Mouse (Mus musculus): ENCODE measurements around the gene Hmga1b. TPM values are rescaled to one million over a fixed set of nuclear protein-coding genes. Genes with fewer than 3 reads are reported as not detected.

Gene Hmga1b
- 22.0 TPM for total RNA-seq (2023)

DNA sequence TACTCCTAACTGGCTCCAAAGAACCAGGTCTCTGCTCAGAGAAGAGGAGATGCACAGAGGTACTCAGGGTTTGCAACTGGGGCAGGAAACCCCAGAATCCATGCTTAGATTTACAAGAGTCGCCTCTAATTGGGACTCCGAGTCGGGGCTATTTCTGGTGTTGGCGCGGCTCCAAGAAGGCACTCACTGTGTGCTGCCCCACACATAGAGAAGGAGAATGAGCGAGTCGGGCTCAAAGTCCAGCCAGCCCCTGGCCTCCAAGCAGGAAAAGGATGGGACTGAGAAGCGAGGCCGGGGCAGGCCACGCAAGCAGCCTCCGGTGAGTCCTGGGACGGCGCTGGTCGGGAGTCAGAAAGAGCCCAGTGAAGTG is at the start of gene Hmga1b:
Hmga1b (plus strand) TSS at position 123 of the 370 bp plus-strand sequence.

GRCm38 (mm10) chr11:120713580-120714518 is 48.7 kb upstream of the Hmga1b start, which contains the start of the genes Cenpx and Lrrc45:
Cenpx (minus strand) TSS chr11:120713738.
Lrrc45 (plus strand) TSS chr11:120713925.

DNA sequence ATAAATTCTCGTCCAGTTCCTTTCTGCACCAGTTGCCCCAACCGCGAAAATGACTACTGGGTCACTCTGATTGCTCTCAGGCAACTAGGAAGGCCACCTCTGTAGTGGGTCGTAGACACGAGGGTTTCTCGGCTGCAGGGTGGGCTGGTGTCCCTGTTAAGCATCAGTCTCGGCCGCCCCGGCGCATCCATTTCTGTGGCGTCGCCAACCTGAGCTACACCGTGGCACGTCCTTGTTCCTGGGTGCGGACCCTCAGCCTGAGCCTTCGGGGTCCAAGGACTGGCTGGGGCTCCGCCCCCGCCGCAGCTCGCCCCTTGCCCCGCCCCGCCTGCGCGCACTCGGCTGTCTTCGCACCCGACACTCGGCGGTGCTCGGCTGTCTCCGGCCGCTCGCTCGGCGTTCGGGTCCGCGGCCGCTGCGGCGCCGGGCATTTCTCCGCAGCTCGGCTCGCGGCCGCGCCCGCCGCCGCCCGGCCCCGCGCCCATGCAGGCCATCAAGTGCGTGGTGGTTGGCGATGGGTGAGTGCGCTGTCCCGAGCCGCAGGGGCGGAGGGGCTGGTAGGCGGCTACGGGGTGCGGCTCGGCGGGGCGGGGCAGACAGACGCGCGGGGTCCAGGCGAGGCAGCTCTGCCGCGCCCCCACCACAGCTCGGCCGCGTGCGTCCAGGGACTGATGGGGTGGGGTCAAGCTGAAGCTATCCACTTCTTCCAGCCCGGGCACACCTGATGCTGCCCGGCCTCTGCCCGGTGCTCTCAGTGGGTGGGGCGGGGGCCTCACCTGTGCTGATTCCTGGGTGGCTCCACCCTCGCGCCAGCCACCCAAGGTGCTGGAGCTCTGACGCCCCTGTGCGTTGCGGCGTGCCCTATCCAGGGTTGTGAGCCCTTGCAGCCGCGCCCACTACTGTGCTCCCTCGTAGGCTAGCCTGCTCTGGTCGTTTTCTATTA is 41.2 kb upstream of the Hmga1b start, which contains the start of gene Rac3:
Rac3 (plus strand) TSS at position 347 of the 943 bp plus-strand sequence.

DNA sequence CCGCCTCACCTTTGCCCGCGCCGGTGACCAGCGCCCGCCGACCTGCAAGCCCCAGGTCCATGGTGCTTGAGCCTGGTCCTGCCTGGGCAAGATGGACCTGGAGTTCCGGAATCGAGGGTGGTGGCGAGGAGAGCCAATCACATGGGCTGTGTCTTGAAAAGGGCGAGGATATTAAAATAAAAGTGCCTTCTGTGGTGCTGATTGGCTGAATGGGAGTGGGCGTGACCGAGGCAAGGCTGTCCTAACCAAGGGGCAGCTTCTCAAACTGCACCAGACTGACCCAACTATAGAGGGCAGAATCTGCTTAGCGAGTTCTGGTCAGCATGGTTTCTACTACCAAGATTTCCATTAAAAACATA is 35.4 kb upstream of the Hmga1b start, which contains the start of gene Dcxr:
Dcxr (minus strand) TSS at position 113 of the 359 bp plus-strand sequence.

DNA sequence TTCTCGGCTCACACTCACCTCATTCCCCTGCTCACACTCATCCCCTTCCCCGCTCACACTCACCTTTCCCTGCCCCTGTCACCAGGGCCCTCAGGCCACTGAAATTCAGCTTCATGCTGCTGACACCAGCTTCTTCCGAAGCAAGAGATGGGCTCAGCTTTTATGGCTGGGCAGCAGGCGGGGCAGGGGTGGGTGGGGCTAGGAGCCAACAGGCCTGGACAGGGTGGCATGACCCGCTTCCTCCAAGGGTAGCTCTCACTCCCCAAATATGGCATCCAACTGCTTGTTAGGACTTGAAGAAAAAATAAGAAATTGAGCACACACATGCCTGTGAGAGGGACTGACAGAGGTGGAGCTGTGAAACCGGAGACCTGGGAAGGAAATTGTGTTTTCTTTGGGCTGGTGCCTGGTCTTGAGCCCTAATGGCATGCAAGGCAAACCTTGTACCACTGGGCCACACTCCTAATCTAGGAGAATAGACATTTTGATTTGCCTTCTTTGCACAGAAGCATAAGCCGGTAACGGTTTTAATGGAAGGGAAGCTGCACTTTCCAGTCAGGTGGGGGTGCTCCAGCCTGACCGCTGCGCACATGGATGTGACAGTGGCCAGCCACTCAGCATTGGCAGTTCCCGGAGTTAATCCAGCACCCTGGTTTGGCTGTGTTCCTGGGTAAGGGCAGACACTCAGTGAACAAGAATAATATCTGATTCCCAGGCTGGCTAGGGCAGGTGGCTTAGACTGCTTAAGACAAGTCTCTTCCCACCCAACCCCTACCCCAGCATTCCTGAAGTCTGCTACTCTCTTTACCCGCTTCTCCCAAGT is 30.5 kb upstream of the Hmga1b start, which contains the start of gene Cbr2:
Cbr2 (minus strand) TSS at position 257 of the 823 bp plus-strand sequence.

DNA sequence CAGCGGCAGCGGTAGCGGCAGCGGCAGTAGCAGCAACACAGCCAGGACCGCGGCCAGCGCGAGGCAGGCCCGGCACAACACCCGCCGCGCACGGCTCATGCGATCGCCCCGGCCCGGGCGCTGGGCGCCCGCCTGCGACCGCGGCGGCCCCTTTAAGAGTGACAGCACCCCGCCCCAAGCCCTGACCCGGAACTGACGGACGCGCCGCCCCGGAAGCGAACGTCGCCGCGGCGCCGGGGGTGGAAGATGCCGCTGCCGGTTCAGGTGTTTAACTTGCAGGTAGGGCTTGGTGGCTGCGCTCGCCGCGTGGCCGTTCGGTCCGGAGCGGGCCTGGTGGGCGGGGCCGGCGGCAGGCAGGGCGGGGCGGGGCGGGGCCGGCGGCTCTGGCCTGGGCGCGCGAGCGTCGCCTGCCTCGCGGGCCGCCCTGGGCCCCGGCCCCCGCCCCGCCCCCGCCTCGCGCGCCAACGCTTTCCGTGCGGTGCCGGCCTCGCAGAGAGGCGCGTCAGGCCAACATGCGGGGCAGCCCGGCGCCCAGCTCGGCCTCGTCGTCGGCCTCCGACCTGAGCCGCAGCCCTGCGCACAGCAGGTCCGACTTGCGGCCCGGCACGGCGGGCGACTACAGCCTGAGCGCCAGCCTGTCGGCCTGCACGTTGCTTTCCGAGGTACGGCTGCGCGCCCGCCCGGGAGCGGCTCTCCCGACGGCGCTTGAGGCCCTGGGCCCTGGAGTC is 21.6 kb downstream of the Hmga1b start, which contains the start of the genes Rfng and Gps1:
Rfng (minus strand) TSS at position 144 of the 728 bp plus-strand sequence.
Gps1 (plus strand) TSS at position 209 of the 728 bp plus-strand sequence.

DNA sequence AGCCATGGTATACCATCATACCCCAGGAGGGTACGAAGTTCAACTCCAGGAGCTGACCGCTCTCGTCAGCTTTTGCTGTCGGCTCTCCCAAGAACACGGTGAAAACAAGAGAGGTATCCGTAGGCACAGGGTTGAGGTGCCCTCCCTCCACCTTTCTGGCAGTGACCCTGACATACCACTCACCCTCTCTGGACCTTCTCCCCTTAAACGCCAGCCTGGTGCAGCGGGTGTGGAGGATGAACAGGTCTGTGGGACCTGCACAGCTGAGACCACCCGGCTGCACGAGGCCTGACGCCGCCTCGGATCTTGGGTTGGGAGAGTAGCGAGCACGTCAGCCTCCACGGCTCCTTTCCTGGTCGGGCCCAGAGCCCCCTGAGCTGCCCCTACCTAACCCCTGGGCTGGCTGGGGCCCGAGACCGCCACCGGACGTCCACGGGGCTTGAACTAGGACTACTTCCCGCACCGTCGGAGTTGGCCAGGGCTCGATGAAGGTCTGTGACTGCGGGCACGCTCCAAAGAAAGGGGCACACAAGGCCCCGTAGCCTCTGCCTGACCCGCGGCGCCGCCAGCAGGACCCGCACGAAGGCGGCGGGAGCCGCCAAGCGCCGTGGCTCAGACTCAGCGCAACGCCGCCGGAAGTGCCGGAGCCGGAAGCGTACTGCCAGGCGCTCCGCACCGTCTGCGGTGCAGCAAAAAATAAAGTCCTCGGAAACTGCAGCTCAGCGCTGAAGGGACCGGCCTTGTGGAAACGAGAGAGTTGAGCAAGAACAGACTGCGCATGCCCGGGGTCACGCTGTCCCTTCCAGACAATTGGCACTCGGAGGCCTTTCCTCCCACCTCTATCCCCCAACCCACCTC is 33.4 kb downstream of the Hmga1b start, which contains the start of gene Dus1l:
Dus1l (minus strand) TSS at position 648 of the 858 bp plus-strand sequence.

Other genes starting within 250 kb of the Hmga1b start
- gene Gcgr, start 232.1 kb upstream of the Hmga1b start, total RNA-seq (2023) = not detected
- gene Mcrip1, start 213.1 kb upstream of the Hmga1b start, total RNA-seq (2023) = 37.9 TPM
- gene Ppp1r27, start 211.7 kb upstream of the Hmga1b start, total RNA-seq (2023) = not detected
- gene P4hb, start 189.5 kb upstream of the Hmga1b start, total RNA-seq (2023) = 114 TPM
- gene Arhgdia, start 181.2 kb upstream of the Hmga1b start, total RNA-seq (2023) = 372 TPM
- 104 TPM for gene Alyref, start 164.4 kb upstream of the Hmga1b start, total RNA-seq (2023)
- gene Anapc11, start 164.4 kb upstream of the Hmga1b start, total RNA-seq (2023) = 57.5 TPM
- gene Npb, start 154.3 kb upstream of the Hmga1b start, total RNA-seq (2023) = 6.0 TPM
- 152 TPM for gene Pcyt2, start 144.9 kb upstream of the Hmga1b start, total RNA-seq (2023)
- gene Sirt7, start 137.6 kb upstream of the Hmga1b start, total RNA-seq (2023) = 96.6 TPM
- 53.1 TPM for gene Mafg, start 129.2 kb upstream of the Hmga1b start, total RNA-seq (2023)
- 2.8 TPM for gene Pycr1, start 119.0 kb upstream of the Hmga1b start, total RNA-seq (2023)
- not detected for gene Myadml2, start 114.6 kb upstream of the Hmga1b start, total RNA-seq (2023)
- gene Notum, start 101.6 kb upstream of the Hmga1b start, total RNA-seq (2023) = not detected
- gene Aspscr1, start 89.8 kb upstream of the Hmga1b start, total RNA-seq (2023) = 106 TPM
- gene Cenpx, start 49.1 kb upstream of the Hmga1b start, total RNA-seq (2023) = 18.0 TPM
- 31.1 TPM for gene Lrrc45, start 48.9 kb upstream of the Hmga1b start, total RNA-seq (2023)
- gene Rac3, start 41.3 kb upstream of the Hmga1b start, total RNA-seq (2023) = 1.1 TPM
- 3.0 TPM for gene Dcxr, start 35.5 kb upstream of the Hmga1b start, total RNA-seq (2023)
- gene Cbr2, start 30.7 kb upstream of the Hmga1b start, total RNA-seq (2023) = not detected
- gene Rfng, start 21.4 kb downstream of the Hmga1b start, total RNA-seq (2023) = 12.3 TPM
- 56.1 TPM for gene Gps1, start 21.5 kb downstream of the Hmga1b start, total RNA-seq (2023)
- gene Dus1l, start 33.6 kb downstream of the Hmga1b start, total RNA-seq (2023) = 51.9 TPM
- gene Fasn, start 61.8 kb downstream of the Hmga1b start, total RNA-seq (2023) = 142 TPM
- gene Ccdc57, start 170.1 kb downstream of the Hmga1b start, total RNA-seq (2023) = 0.44 TPM
- gene Slc16a3, start 185.7 kb downstream of the Hmga1b start, total RNA-seq (2023) = 7.7 TPM
- 153 TPM for gene Csnk1d, start 228.5 kb downstream of the Hmga1b start, total RNA-seq (2023)

Measured in CD4-positive naive resting alpha-beta T cell, adult 76 days (primary cell).